Mouse (Mus musculus): ENCODE measurements around the gene Chn1. TPM values are rescaled to one million over a fixed set of nuclear protein-coding genes. Genes with fewer than 3 reads are reported as not detected.

The Chn1 gene
- total and polyA plus RNA-seq, 2 experiments from 2014 or later, result 81.1 to 147 TPM

GRCm38 (mm10) chr2:73727868-73728267, 47.3 kb downstream of the Chn1 start:
- H3K36me3 ChIP-seq (ENCODE audit: insufficient read depth, low read length), result no peaks in the 10 kb centered on the region
- H3K9ac ChIP-seq (replicated peaks; ENCODE audit: low read length, poor library complexity, severe bottlenecking), result no peak overlapping the region
- TF ChIP-seq CTCF (IDR thresholded peaks at IDR 0.05), result no peak
- no peak overlapping the region for H3K4me2 ChIP-seq (ENCODE audit: low read depth, low read length, poor library complexity, severe bottlenecking)
- no peak overlapping the region for H3K4me3 ChIP-seq (ENCODE audit: low read depth, low read length)
- ATAC-seq (ENCODE audit: low FRiP score) (no peak), DNase-seq (ENCODE audit: low spot score) (no peak)
- WGBS, result 73% methylated on average over 2 of the region's 2 CpGs
- no peaks in the 10 kb centered on the region for H3K4me1 ChIP-seq (ENCODE audit: insufficient read depth, low read length)
- H3K27ac ChIP-seq (ENCODE audit: low read depth, low read length), result no peak overlapping the region
- no peaks in the 10 kb centered on the region for H3K27me3 ChIP-seq (ENCODE audit: insufficient read depth, low read length)
- H3K9me3 ChIP-seq (ENCODE audit: low read length), result no peaks in the 10 kb centered on the region

- H3K4me3 ChIP-seq (ENCODE audit: low read depth, low read length), result no peak overlapping the region
- H3K9me3 ChIP-seq (ENCODE audit: low read length), result no peaks in the 10 kb centered on the region
- H3K4me1 ChIP-seq (ENCODE audit: insufficient read depth, low read length), result no peaks in the 10 kb centered on the region
- H3K27ac ChIP-seq (ENCODE audit: low read depth, low read length), result no peak overlapping the region; the same call in 1 of the 2 replicates
- H3K27me3 ChIP-seq (ENCODE audit: insufficient read depth, low read length), result no peaks in the 10 kb centered on the region
- peak; percentile 12 for DNase-seq (ENCODE audit: low spot score)
- ATAC-seq (ENCODE audit: low FRiP score), result no peak
- H3K36me3 ChIP-seq (ENCODE audit: insufficient read depth, low read length), result no peaks in the 10 kb centered on the region
- no peak for TF ChIP-seq CTCF (IDR thresholded peaks at IDR 0.05)
- H3K9ac ChIP-seq (replicated peaks; ENCODE audit: low read length, poor library complexity, severe bottlenecking), result no peak overlapping the region
- 57% methylated on average over 3 of the region's 3 CpGs for WGBS
- H3K4me2 ChIP-seq (ENCODE audit: low read depth, low read length, poor library complexity, severe bottlenecking), result no peak overlapping the region
Measured at GRCm38 (mm10) chr2:73724934-73725333, 50.2 kb downstream of the Chn1 start.

- ATAC-seq (ENCODE audit: low FRiP score), result no peak
- WGBS, result 48% methylated on average over 4 of the region's 4 CpGs
- Histone ChIP-seq H3K9ac (replicated peaks; ENCODE audit: low read length, poor library complexity, severe bottlenecking) (no peak overlapping the region), H3K36me3 (ENCODE audit: insufficient read depth, low read length) (no peaks in the 10 kb centered on the region), H3K27ac (ENCODE audit: low read depth, low read length) (no peak overlapping the region), H3K4me1 (ENCODE audit: insufficient read depth, low read length) (no peaks in the 10 kb centered on the region), H3K4me2 (ENCODE audit: low read depth, low read length, poor library complexity, severe bottlenecking) (no peak overlapping the region), H3K4me3 (ENCODE audit: low read depth, low read length) (no peak overlapping the region), H3K9me3 (ENCODE audit: low read length) (no peaks in the 10 kb centered on the region), H3K27me3 (ENCODE audit: insufficient read depth, low read length) (no peaks in the 10 kb centered on the region)
- no peak for TF ChIP-seq CTCF (IDR thresholded peaks at IDR 0.05)
- DNase-seq (ENCODE audit: low spot score), result peak; percentile 10
Measured at GRCm38 (mm10) chr2:73721821-73722220, 53.3 kb downstream of the Chn1 start.

- Histone ChIP-seq H3K27ac (ENCODE audit: low read depth, low read length) (no peak overlapping the region), H3K9me3 (ENCODE audit: low read length) (no peaks in the 10 kb centered on the region), H3K4me1 (ENCODE audit: insufficient read depth, low read length) (no peaks in the 10 kb centered on the region), H3K27me3 (ENCODE audit: insufficient read depth, low read length) (no peaks in the 10 kb centered on the region), H3K4me2 (ENCODE audit: low read depth, low read length, poor library complexity, severe bottlenecking) (no peak overlapping the region), H3K36me3 (ENCODE audit: insufficient read depth, low read length) (no peaks in the 10 kb centered on the region), H3K4me3 (ENCODE audit: low read depth, low read length) (no peak overlapping the region), H3K9ac (replicated peaks; ENCODE audit: low read length, poor library complexity, severe bottlenecking) (no peak overlapping the region)
- ATAC-seq (ENCODE audit: low FRiP score) (no peak), DNase-seq (ENCODE audit: low spot score) (no peak)
- TF ChIP-seq CTCF (IDR thresholded peaks at IDR 0.05), result no peak
Measured at GRCm38 (mm10) chr2:73712481-73712880, 62.7 kb downstream of the Chn1 start.

- Histone ChIP-seq H3K27me3 (ENCODE audit: insufficient read depth, low read length) (no peaks in the 10 kb centered on the region), H3K9ac (replicated peaks; ENCODE audit: low read length, poor library complexity, severe bottlenecking) (no peak overlapping the region), H3K4me3 (ENCODE audit: low read depth, low read length) (no peak overlapping the region), H3K27ac (ENCODE audit: low read depth, low read length) (no peak overlapping the region), H3K4me2 (ENCODE audit: low read depth, low read length, poor library complexity, severe bottlenecking) (no peak overlapping the region), H3K4me1 (ENCODE audit: insufficient read depth, low read length) (no peaks in the 10 kb centered on the region), H3K9me3 (ENCODE audit: low read length) (no peaks in the 10 kb centered on the region), H3K36me3 (ENCODE audit: insufficient read depth, low read length) (no peaks in the 10 kb centered on the region)
- WGBS, result 43% methylated on average over 4 of the region's 4 CpGs
- ATAC-seq (ENCODE audit: low FRiP score) (no peak), DNase-seq (ENCODE audit: low spot score) (no peak)
- no peak for TF ChIP-seq CTCF (IDR thresholded peaks at IDR 0.05)
Measured at GRCm38 (mm10) chr2:73693045-73693444, 82.1 kb downstream of the Chn1 start.

GRCm38 (mm10) chr2:73690783-73691604, 84.2 kb downstream of the Chn1 start:
- 62% methylated on average over 6 of the region's 6 CpGs for WGBS

More at GRCm38 (mm10) chr2:73690783-73691604, 84.2 kb downstream of the Chn1 start:
- Histone ChIP-seq H3K27me3 (ENCODE audit: insufficient read depth, low read length) (no peaks in the 10 kb centered on the region), H3K9me3 (ENCODE audit: low read length) (no peaks in the 10 kb centered on the region), H3K4me3 (ENCODE audit: low read depth, low read length) (no peak overlapping the region), H3K36me3 (ENCODE audit: insufficient read depth, low read length) (no peaks in the 10 kb centered on the region), H3K4me1 (ENCODE audit: insufficient read depth, low read length) (no peaks in the 10 kb centered on the region), H3K4me2 (ENCODE audit: low read depth, low read length, poor library complexity, severe bottlenecking) (no peak overlapping the region), H3K27ac (ENCODE audit: low read depth, low read length) (no peak overlapping the region; the same call in 1 of the 2 replicates), H3K9ac (replicated peaks; ENCODE audit: low read length, poor library complexity, severe bottlenecking) (no peak overlapping the region)
- ATAC-seq (ENCODE audit: low FRiP score) (no peak), DNase-seq (ENCODE audit: low spot score) (peak; percentile 40)
- no peak for TF ChIP-seq CTCF (IDR thresholded peaks at IDR 0.05)
